Mouse (Mus musculus) olfactory bulb, adult 2 months (tissue): Measurements from ENCODE around the gene Zyx.

Experiments used
- CTCF ChIP-seq: fragments of 200-500 bp; IDR thresholded peaks from 2 replicates; pipeline ENCODE4 v1.5.1; 2012; ENCODE audit warnings: low read depth, mild to moderate bottlenecking, low read length, moderate library complexity; ENCODE audit not compliant: insufficient read depth
- POLR2A ChIP-seq: fragments of 200-500 bp; IDR thresholded peaks from 2 replicates; pipeline ENCODE4 v1.6.1; 2012; ENCODE audit warnings: mild to moderate bottlenecking, low read depth, low read length, moderate library complexity; ENCODE audit not compliant: insufficient read depth

DNA sequence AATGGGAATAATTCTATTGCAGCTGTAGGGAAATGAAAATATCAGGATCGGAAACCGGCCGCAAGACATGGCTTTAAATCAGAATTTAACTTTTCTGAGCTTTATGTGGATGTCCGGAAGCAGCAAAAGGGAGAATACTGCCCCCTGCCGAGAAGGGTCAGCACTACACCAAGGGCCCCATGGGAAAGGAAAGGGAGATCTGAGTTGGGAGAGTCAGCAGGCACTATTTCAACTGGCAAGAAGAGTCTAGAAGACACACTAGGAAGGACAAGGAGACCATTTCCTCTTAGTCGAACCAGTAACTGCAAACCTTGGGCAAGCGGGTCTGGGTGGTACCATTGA lies 24.2 kb upstream of the Zyx start:
- TF ChIP-seq POLR2A (no peak), CTCF (peak; percentile 49)
